Mouse (Mus musculus): ENCODE data around the gene Rbm12.

- no peak for TF ChIP-seq CTCF (IDR thresholded peaks at IDR 0.05; ENCODE audit: insufficient read depth, low read depth, low read length)
- no peak for TF ChIP-seq POLR2A (IDR thresholded peaks at IDR 0.05; ENCODE audit: insufficient read depth, low read depth, low read length)
Observed at GRCm38 (mm10) chr2:156110627-156111357, 986 bp downstream of the Rbm12 start.
